Mouse (Mus musculus) stomach, embryonic 15.5 days (tissue): ENCODE measurements around the gene Vsig10l. TPM values are rescaled to one million over a fixed set of nuclear protein-coding genes. Genes with fewer than 3 reads are reported as not detected.
A peak's percentile ranks its signal among the peaks of the same experiment; 100 is the strongest.

Experiments
- ATAC-seq: fragments of 200-750 bp; cut with Nextera tagmentation; 2 replicates; pipeline ENCODE4 v1.8.0; 2017; ENCODE audit warnings: low read depth, moderate number of reproducible peaks, moderate TSS enrichment; ENCODE audit not compliant: insufficient read depth, low FRiP score
- H3K27ac ChIP-seq: fragments of 300-500 bp; sonication (generic); 2 replicates; pipeline ENCODE4 v1.5.1; 2015; ENCODE audit warnings: mild to moderate bottlenecking, inconsistent platforms
- H3K27me3 ChIP-seq: fragments of 300-500 bp; sonication (generic); replicated peaks from 2 replicates; pipeline ENCODE4 v1.6.1; 2015; ENCODE audit warnings: inconsistent platforms
- H3K36me3 ChIP-seq: fragments of 300-500 bp; sonication (generic); 2 replicates; pipeline ENCODE4 v1.6.1; 2015; ENCODE audit warnings: inconsistent platforms
- H3K4me1 ChIP-seq: fragments of 300-500 bp; sonication (generic); 2 replicates; pipeline ENCODE4 v1.6.1; 2015; ENCODE audit warnings: inconsistent platforms
- H3K4me2 ChIP-seq: fragments of 300-500 bp; sonication (generic); 2 replicates; pipeline ENCODE4 v1.6.1; 2015; ENCODE audit warnings: mild to moderate bottlenecking, inconsistent platforms
- H3K4me3 ChIP-seq: fragments of 300-500 bp; sonication (generic); replicated peaks from 2 replicates; pipeline ENCODE4 v1.5.1; 2015; ENCODE audit warnings: inconsistent platforms
- H3K9ac ChIP-seq: fragments of 300-500 bp; sonication (generic); 2 replicates; pipeline ENCODE4 v1.6.1; 2015; ENCODE audit warnings: inconsistent platforms
- H3K9me3 ChIP-seq: fragments of 300-500 bp; sonication (generic); 2 replicates; pipeline ENCODE4 v1.6.1; 2016; ENCODE audit warnings: inconsistent platforms
- WGBS: fragments of 180-500 bp; shearing (Covaris S2); methylation state at CpG from one replicate; pipeline ENCODE4 v1.1.7; 2015; 5-methylcytosine and 5-hydroxymethylcytosine counted together
- polyA plus RNA-seq: library from polyadenylated mRNA; unstranded; fragments of >200 nt; fragmentation: Nextera tagmentation; extraction: Ambion mirVana; gene quantifications from 2 replicates; pipeline ENCODE4 v1.2.1, GENCODE M21; 2015

The Vsig10l gene
- polyA plus RNA-seq, 1 experiment from 2014 or later: 7.7 TPM

DNA sequence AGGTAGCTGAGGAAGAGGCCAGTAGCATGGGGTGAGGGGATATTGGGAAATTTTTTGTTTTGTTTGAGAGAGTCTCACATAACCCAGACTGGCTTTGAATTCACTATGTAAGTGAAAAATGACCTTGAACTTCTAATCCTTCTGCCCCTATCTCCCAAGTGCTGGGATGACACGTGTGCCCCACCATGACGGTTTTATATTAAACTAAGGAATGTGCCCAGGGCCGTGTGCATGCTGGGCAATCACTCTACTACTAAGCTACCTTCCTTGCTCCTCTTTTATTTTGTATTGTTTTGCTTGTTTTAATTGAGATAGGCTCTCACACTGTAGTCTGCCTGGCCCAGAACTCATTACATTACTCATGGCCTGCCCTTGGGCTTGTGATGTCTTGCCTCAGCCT is 21.9 kb upstream of the Vsig10l start:
- 75% methylated on average over 3 of the region's 3 CpGs for WGBS
- ATAC-seq: no peak
- Histone ChIP-seq H3K9ac (no peak overlapping the region), H3K4me1 (peaks cover 14% of the 10 kb centered on the region), H3K4me2 (no peak overlapping the region), H3K9me3 (no peaks in the 10 kb centered on the region), H3K27me3 (no peaks in the 10 kb centered on the region), H3K27ac (no peak overlapping the region), H3K36me3 (no peaks in the 10 kb centered on the region), H3K4me3 (no peak overlapping the region)

- Histone ChIP-seq H3K4me1 (peaks cover 14% of the 10 kb centered on the region), H3K4me3 (peak overlapping the region; percentile 62), H3K36me3 (no peaks in the 10 kb centered on the region), H3K9ac (peak overlapping the region; percentile 49; the same call in 1 of the 2 replicates), H3K4me2 (peak overlapping the region; percentile 89), H3K27me3 (no peaks in the 10 kb centered on the region), H3K9me3 (no peaks in the 10 kb centered on the region), H3K27ac (peak overlapping the region; percentile 100)
- ATAC-seq: no peak
- 12% methylated on average over 9 of the region's 9 CpGs for WGBS
Measured at GRCm38 (mm10) chr7:43442684-43443083, 20.3 kb upstream of the Vsig10l start.

DNA sequence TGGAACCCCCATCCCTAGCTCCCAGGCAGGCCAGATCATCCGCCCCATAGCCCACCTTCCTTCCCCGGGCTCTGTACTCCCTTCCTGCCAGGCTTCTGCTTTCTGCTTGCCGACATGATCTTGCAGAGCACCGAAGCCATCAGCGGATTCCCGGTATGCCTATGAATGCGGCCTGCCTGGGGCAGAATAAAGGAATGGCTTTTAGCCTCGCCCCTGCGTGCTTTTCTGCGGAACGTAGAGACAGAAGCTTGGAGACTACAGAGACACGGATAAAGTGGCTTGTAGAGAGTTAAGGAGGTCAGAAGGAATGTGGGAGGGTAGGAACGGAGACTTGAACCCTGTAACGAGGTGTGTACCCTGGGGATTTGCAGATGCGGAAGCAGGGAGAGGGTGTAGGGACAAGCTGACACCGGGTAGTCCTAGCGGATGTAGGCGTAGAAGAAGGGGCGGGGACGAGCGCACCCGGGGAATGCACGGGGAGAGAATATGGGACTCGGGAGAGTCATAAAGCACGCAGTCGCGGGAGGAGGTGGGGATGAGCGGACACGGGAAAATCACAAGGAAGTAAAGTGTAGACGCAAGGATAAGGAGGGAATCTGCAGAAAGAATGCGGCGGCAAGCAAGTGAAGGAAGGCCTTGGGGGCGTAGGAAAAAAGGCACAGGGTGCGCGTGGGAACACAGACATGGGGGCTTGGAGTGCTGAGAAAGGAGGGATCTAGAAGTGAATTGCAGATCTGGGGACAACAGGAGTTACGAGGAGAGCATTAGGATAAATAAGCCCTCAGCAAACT is 19.6 kb upstream of the Vsig10l start:
- Histone ChIP-seq H3K36me3 (no peaks in the 10 kb centered on the region), H3K9me3 (no peaks in the 10 kb centered on the region), H3K4me2 (peak overlapping the region; percentile 89), H3K4me3 (peak overlapping the region; percentile 62), H3K27ac (peak overlapping the region; percentile 100), H3K9ac (peak overlapping the region; percentile 56; the same call in 1 of the 2 replicates), H3K4me1 (peaks cover 14% of the 10 kb centered on the region), H3K27me3 (no peaks in the 10 kb centered on the region)
- peak; percentile 89 for ATAC-seq
- under 1% methylated on average over 36 of the region's 36 CpGs for WGBS

GRCm38 (mm10) chr7:43443917-43444293 is 19.0 kb upstream of the Vsig10l start, which contains the start of the genes Etfb and Gm45233:
Etfb (plus strand) TSS chr7:43444083.
Gm45233 (plus strand) TSS chr7:43444128.
- ATAC-seq: peak; percentile 97
- H3K4me3 ChIP-seq: peak within 1 kb of the TSS; percentile 62
- H3K9ac ChIP-seq: peak within 1 kb of the TSS; percentile 56; the same call in 1 of the 2 replicates
- H3K36me3 ChIP-seq: no peaks in the 10 kb centered on the region
- WGBS: under 1% methylated on average over 27 of the region's 27 CpGs
- no peaks in the 10 kb centered on the region for H3K9me3 ChIP-seq
- peaks cover 14% of the 10 kb centered on the region for H3K4me1 ChIP-seq
- H3K27me3 ChIP-seq: no peaks in the 10 kb centered on the region
- H3K4me2 ChIP-seq: peak within 1 kb of the TSS; percentile 89
- H3K27ac ChIP-seq: peak within 1 kb of the TSS; percentile 100

GRCm38 (mm10) chr7:43447801-43448200 is 15.2 kb upstream of the Vsig10l start:
- peaks cover 10% of the 10 kb centered on the region; the same call in 1 of the 2 replicates for H3K4me1 ChIP-seq
- H3K4me3 ChIP-seq: no peak overlapping the region
- no peak overlapping the region for H3K9ac ChIP-seq
- no peak overlapping the region for H3K4me2 ChIP-seq
- no peak for ATAC-seq
- H3K9me3 ChIP-seq: no peaks in the 10 kb centered on the region
- no peaks in the 10 kb centered on the region for H3K27me3 ChIP-seq
- 72% methylated on average over 4 of the region's 4 CpGs for WGBS
- no peak overlapping the region for H3K27ac ChIP-seq
- peaks cover under 1% of the 10 kb centered on the region; the same call in 1 of the 2 replicates for H3K36me3 ChIP-seq

DNA sequence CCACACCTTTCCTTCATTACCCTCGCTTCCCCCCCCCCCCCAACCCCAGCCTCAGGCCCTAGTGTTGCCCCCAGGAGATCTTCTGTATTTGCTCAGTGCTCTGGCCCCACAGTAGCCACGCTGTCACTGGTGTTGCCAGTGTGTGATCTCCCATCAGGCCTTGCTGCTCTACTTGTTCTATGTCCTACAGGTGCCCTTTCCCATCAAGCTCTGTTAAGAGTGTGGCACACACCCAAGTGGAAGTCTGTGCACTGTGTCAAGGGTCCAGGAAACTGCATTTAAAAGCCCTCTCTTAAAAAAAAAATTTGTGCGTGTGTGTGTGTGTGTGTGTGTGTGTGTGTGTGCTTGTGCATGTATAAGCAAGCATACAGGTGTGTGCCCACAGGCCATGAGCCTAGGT is 14.7 kb upstream of the Vsig10l start:
- Histone ChIP-seq H3K9me3 (no peaks in the 10 kb centered on the region), H3K9ac (no peak overlapping the region), H3K4me3 (no peak overlapping the region), H3K27me3 (no peaks in the 10 kb centered on the region), H3K27ac (no peak overlapping the region), H3K4me1 (peaks cover 10% of the 10 kb centered on the region; the same call in 1 of the 2 replicates), H3K36me3 (peaks cover 5% of the 10 kb centered on the region; the same call in 1 of the 2 replicates), H3K4me2 (no peak overlapping the region)
- 77% methylated on average over 3 of the region's 3 CpGs for WGBS
- ATAC-seq: no peak

DNA sequence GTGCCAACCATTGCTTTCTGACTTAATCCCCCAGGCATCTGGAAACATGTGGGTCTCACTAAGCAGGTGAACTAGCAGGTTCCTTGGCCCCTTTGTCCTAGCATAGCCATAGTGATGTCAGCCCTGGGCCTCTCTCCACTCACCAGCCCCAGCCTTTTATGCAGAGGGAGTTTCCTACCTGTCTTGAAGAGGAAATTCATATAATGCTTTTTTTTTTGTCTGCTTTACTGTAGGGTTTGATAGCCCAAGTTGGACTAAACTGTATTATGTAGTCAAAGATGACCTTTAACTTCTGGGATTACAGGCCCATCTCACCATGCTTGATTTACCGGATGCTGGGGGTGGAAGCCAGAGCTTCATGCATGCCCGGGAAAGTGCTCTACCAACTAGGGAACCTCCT is 13.1 kb upstream of the Vsig10l start:
- whole genome bisulfite sequencing: 91% methylated on average over 2 of the region's 2 CpGs
- no peak overlapping the region for H3K9ac ChIP-seq
- H3K4me2 ChIP-seq: no peak overlapping the region
- H3K27ac ChIP-seq: no peak overlapping the region
- H3K27me3 ChIP-seq: no peaks in the 10 kb centered on the region
- H3K9me3 ChIP-seq: no peaks in the 10 kb centered on the region
- ATAC-seq: no peak
- H3K4me3 ChIP-seq: no peak overlapping the region
- 0 out of 2 replicates have a peak, but pooled peaks cover 4% of the 10 kb centered on the region for H3K4me1 ChIP-seq
- H3K36me3 ChIP-seq: peaks cover 9% of the 10 kb centered on the region; the same call in 1 of the 2 replicates

DNA sequence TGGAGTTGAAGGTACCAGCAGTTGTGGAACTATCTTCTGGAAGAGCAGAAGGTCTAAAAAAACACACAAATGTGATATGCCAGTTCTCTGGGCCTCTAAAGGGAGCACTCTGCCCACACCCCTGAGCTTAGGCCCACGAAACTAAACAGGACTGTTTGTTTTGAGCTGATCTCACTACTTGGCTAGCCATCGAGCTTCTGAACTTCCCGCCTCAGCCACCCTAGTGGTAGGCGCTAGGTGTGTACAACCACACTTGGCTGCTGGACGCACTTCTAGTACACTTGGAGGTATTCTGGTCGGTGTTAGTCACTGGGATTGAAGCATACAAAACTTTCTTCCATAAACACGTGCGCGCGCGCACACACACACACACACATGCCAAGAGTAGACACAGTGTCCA is 11.2 kb upstream of the Vsig10l start:
- Histone ChIP-seq H3K27me3 (no peaks in the 10 kb centered on the region), H3K4me3 (no peak overlapping the region), H3K36me3 (peaks cover 20% of the 10 kb centered on the region; the same call in 1 of the 2 replicates), H3K27ac (no peak overlapping the region), H3K9ac (no peak overlapping the region), H3K4me1 (no peaks in the 10 kb centered on the region), H3K9me3 (no peaks in the 10 kb centered on the region), H3K4me2 (no peak overlapping the region)
- ATAC-seq: no peak
- WGBS: 91% methylated on average over 11 of the region's 11 CpGs

GRCm38 (mm10) chr7:43452609-43453008 is 10.3 kb upstream of the Vsig10l start:
- H3K4me1 ChIP-seq: no peaks in the 10 kb centered on the region
- WGBS: 30% methylated on average over 4 of the region's 4 CpGs
- peaks cover 28% of the 10 kb centered on the region; the same call in 1 of the 2 replicates for H3K36me3 ChIP-seq
- no peak overlapping the region for H3K4me3 ChIP-seq
- H3K9me3 ChIP-seq: no peaks in the 10 kb centered on the region
- no peaks in the 10 kb centered on the region for H3K27me3 ChIP-seq
- no peak for ATAC-seq
- no peak overlapping the region for H3K27ac ChIP-seq
- H3K4me2 ChIP-seq: no peak overlapping the region
- no peak overlapping the region for H3K9ac ChIP-seq

- H3K27me3 ChIP-seq: no peaks in the 10 kb centered on the region
- H3K27ac ChIP-seq: no peak overlapping the region
- no peaks in the 10 kb centered on the region for H3K4me1 ChIP-seq
- ATAC-seq: no peak; the same call in 1 of the 2 replicates
- H3K36me3 ChIP-seq: peaks cover 28% of the 10 kb centered on the region; the same call in 1 of the 2 replicates
- H3K4me2 ChIP-seq: no peak overlapping the region
- H3K9me3 ChIP-seq: no peaks in the 10 kb centered on the region
- no peak overlapping the region for H3K9ac ChIP-seq
- 79% methylated on average over 14 of the region's 14 CpGs for WGBS
- no peak overlapping the region for H3K4me3 ChIP-seq
Measured at GRCm38 (mm10) chr7:43453599-43454355, 9.2 kb upstream of the Vsig10l start.

DNA sequence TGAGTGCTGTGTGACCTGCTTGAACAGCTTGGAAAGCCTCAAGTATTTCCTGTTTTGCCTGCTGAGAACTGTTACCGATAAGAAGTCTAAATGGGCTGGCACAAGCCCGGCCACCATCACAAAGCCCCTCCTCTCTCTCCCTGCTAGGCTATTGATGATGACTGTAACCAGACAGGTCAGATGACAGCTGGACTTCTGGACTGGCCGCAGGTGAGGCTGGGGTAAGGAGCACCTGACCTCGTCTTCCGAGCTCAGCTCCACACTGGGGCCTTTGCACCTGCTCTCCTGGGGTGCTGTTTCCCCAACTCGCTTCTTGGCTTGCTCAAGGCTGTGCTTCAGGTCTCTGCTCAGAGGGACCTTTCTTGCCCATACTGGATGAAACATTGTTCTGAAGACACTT is 8.6 kb upstream of the Vsig10l start:
- Histone ChIP-seq H3K9ac (no peak overlapping the region), H3K9me3 (no peaks in the 10 kb centered on the region), H3K36me3 (peaks cover 28% of the 10 kb centered on the region; the same call in 1 of the 2 replicates), H3K4me1 (no peaks in the 10 kb centered on the region), H3K27ac (no peak overlapping the region), H3K4me3 (no peak overlapping the region), H3K4me2 (no peak overlapping the region), H3K27me3 (no peaks in the 10 kb centered on the region)
- no peak for ATAC-seq
- WGBS: 89% methylated on average over 6 of the region's 6 CpGs

DNA sequence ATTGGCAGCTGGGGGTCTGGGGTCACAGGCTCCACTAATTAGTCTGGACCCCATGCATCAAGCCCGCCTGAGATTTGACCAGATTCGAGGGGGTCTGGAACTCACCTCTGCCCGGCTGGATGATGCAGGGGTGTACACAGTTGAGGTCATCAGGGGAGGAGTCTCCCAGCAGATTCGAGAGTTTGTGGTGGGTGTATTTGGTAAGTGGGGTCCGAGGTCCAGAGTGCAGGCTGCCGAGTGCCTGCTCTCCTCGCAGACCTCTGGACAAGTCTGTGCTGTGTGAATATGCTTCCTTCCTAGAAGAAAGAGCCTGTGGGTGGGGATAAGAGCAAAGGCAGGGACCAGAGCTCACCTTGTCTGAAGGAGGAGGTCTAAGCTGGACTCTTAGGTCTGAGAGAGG is 1.0 kb downstream of the Vsig10l start:
- Histone ChIP-seq H3K4me2 (no peak overlapping the region), H3K27ac (no peak overlapping the region), H3K4me3 (no peak overlapping the region), H3K9me3 (no peaks in the 10 kb centered on the region), H3K4me1 (peaks cover 10% of the 10 kb centered on the region; the same call in 1 of the 2 replicates), H3K9ac (no peak overlapping the region), H3K36me3 (no peaks in the 10 kb centered on the region), H3K27me3 (no peaks in the 10 kb centered on the region; the same call in 1 of the 2 replicates)
- 77% methylated on average over 7 of the region's 7 CpGs for WGBS
- no peak for ATAC-seq
